Mouse (Mus musculus) neural tube, embryonic 14.5 days (tissue): Measurements from ENCODE around the gene Shb. TPM values are rescaled to one million over a fixed set of nuclear protein-coding genes. Genes with fewer than 3 reads are reported as not detected.

Experiments
- ATAC-seq: fragments of 200-750 bp; cut with Nextera tagmentation; 2 replicates; pipeline ENCODE4 v1.8.0; 2017; ENCODE audit warnings: low read depth, mild to moderate bottlenecking, moderate TSS enrichment, moderate library complexity
- H3K27ac ChIP-seq: fragments of 300-500 bp; sonication (generic); 2 replicates; pipeline ENCODE4 v1.5.1; 2014; ENCODE audit warnings: low read depth, mild to moderate bottlenecking, control low read depth, low read length, moderate library complexity, mixed read lengths
- H3K27me3 ChIP-seq: fragments of 300-500 bp; sonication (generic); 2 replicates; pipeline ENCODE4 v1.6.1; 2014; ENCODE audit warnings: low read length; ENCODE audit not compliant: control insufficient read depth, insufficient read depth
- H3K36me3 ChIP-seq: fragments of 300-500 bp; sonication (generic); 2 replicates; pipeline ENCODE4 v1.6.1; 2014; ENCODE audit warnings: low read length, mixed read lengths; ENCODE audit not compliant: control insufficient read depth, insufficient read depth
- H3K4me1 ChIP-seq: fragments of 300-500 bp; sonication (generic); 2 replicates; pipeline ENCODE4 v1.6.1; 2014; ENCODE audit warnings: low read length; ENCODE audit not compliant: control insufficient read depth, insufficient read depth
- H3K4me2 ChIP-seq: fragments of 300-500 bp; sonication (generic); 2 replicates; pipeline ENCODE4 v1.6.1; 2014; ENCODE audit warnings: mild to moderate bottlenecking, low read depth, low read length, control low read depth
- H3K4me3 ChIP-seq: fragments of 300-500 bp; sonication (generic); 2 replicates; pipeline ENCODE4 v1.5.1; 2014; ENCODE audit warnings: low read depth, low read length, control low read depth, mixed read lengths
- H3K9ac ChIP-seq: fragments of 300-500 bp; sonication (generic); replicated peaks from 2 replicates; pipeline ENCODE4 v1.6.1; 2014; ENCODE audit warnings: low read depth, mild to moderate bottlenecking, control low read depth, low read length, mixed read lengths
- H3K9me3 ChIP-seq: fragments of 300-500 bp; sonication (generic); 2 replicates; pipeline ENCODE4 v1.6.1; 2016; ENCODE audit warnings: low read length; ENCODE audit not compliant: control insufficient read depth
- WGBS: fragments of 180-500 bp; shearing (Covaris S2); extraction: QIAGEN DNeasy Blood & Tissue Kit; methylation state at CpG from one replicate; pipeline ENCODE4 v1.1.7; 2014; 5-methylcytosine and 5-hydroxymethylcytosine counted together
- polyA plus RNA-seq: library from polyadenylated mRNA; unstranded; fragments of >200 nt; fragmentation: Nextera tagmentation; extraction: Ambion mirVana; gene quantifications from 2 replicates; pipeline ENCODE4 v1.2.1, GENCODE M21; 2014

Shb gene
- polyA plus RNA-seq, 1 experiment from 2014 or later = 6.2 TPM

GRCm38 (mm10) chr4:45510163-45510562 lies 22.1 kb downstream of the Shb start:
- ATAC-seq = peak; percentile 78
- H3K4me2 ChIP-seq = no peak overlapping the region
- H3K9me3 ChIP-seq = no peaks in the 10 kb centered on the region
- no peaks in the 10 kb centered on the region for H3K36me3 ChIP-seq
- H3K27ac ChIP-seq = no peak overlapping the region
- H3K4me3 ChIP-seq = no peak overlapping the region
- H3K9ac ChIP-seq = no peak overlapping the region
- H3K27me3 ChIP-seq = no peaks in the 10 kb centered on the region
- 20% methylated on average over 6 of the region's 6 CpGs for WGBS
- peaks cover 35% of the 10 kb centered on the region for H3K4me1 ChIP-seq

- Histone ChIP-seq H3K4me2 (no peak overlapping the region), H3K27me3 (no peaks in the 10 kb centered on the region), H3K27ac (no peak overlapping the region), H3K4me1 (peaks cover 31% of the 10 kb centered on the region), H3K4me3 (no peak overlapping the region), H3K9ac (no peak overlapping the region), H3K36me3 (no peaks in the 10 kb centered on the region), H3K9me3 (no peaks in the 10 kb centered on the region)
- 86% methylated on average over 4 of the region's 4 CpGs for WGBS
- no peak for ATAC-seq
These were observed 22.9 kb downstream of the Shb start for GRCm38 (mm10) chr4:45509416-45509815.

- Histone ChIP-seq H3K9ac (no peak overlapping the region), H3K4me2 (no peak overlapping the region), H3K27ac (peak overlapping the region; percentile 69), H3K36me3 (no peaks in the 10 kb centered on the region), H3K9me3 (no peaks in the 10 kb centered on the region), H3K27me3 (no peaks in the 10 kb centered on the region), H3K4me1 (peaks cover 23% of the 10 kb centered on the region), H3K4me3 (no peak overlapping the region)
- no peak for ATAC-seq
- 40% methylated on average over 6 of the region's 6 CpGs for WGBS
These were observed 23.8 kb downstream of the Shb start for GRCm38 (mm10) chr4:45508469-45508868.

- peaks cover 21% of the 10 kb centered on the region for H3K4me1 ChIP-seq
- H3K9me3 ChIP-seq = no peaks in the 10 kb centered on the region
- H3K4me3 ChIP-seq = no peak overlapping the region
- no peaks in the 10 kb centered on the region for H3K36me3 ChIP-seq
- no peak overlapping the region for H3K27ac ChIP-seq
- H3K9ac ChIP-seq = no peak overlapping the region
- no peaks in the 10 kb centered on the region for H3K27me3 ChIP-seq
- no peak for ATAC-seq
- no peak overlapping the region for H3K4me2 ChIP-seq
- WGBS = 92% methylated on average over 1 of the region's 1 CpGs
These were observed 24.8 kb downstream of the Shb start for GRCm38 (mm10) chr4:45507476-45507875.

DNA sequence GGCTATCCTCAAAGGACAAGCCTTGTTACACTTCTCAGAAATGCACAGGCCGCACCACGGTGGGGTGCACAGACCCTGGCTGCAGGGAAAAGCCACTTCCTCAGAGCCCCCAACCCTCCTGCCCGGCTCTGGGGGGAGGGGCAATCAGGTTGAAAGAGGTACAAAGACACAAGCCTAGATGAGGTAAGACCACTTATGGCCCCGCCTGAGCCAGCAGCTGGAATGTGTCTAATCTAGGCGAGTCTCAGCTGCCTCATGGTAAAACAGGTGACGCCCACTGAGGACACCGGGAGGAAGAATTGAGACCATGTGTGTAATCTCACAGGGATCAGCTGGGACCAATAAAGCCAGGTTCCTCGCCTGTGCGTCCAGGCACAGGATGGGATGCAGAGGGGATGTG lies 25.2 kb downstream of the Shb start:
- 44% methylated on average over 9 of the region's 9 CpGs for WGBS
- H3K9me3 ChIP-seq = no peaks in the 10 kb centered on the region
- peaks cover 21% of the 10 kb centered on the region for H3K4me1 ChIP-seq
- no peaks in the 10 kb centered on the region for H3K36me3 ChIP-seq
- H3K27me3 ChIP-seq = no peaks in the 10 kb centered on the region
- ATAC-seq = no peak
- H3K27ac ChIP-seq = no peak overlapping the region
- no peak overlapping the region for H3K4me3 ChIP-seq
- H3K4me2 ChIP-seq = no peak overlapping the region
- H3K9ac ChIP-seq = no peak overlapping the region

DNA sequence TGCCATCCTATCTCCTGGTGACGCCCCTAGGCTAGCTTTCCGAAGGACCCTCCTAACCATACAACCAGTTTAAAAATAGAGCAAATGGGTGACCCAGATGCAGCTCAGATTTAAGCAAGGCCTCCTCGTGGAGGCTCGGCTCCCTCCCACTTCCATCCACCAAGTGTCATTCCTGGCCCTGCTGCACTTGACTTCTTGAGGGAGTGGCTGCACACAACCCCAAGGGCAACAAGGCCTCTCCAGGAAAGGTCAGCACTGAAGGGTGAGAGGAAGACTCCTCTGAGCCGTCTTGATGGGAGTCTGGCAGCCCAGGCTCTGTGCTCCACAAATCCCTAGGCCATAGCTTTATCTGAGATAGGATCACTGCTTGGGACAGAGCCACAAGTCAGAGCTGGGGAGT lies 25.7 kb downstream of the Shb start:
- H3K4me3 ChIP-seq = no peak overlapping the region
- no peaks in the 10 kb centered on the region for H3K27me3 ChIP-seq
- WGBS = 53% methylated on average over 5 of the region's 5 CpGs
- H3K9ac ChIP-seq = no peak overlapping the region
- H3K27ac ChIP-seq = no peak overlapping the region
- no peak for ATAC-seq
- H3K4me2 ChIP-seq = no peak overlapping the region
- H3K4me1 ChIP-seq = peaks cover 21% of the 10 kb centered on the region
- no peaks in the 10 kb centered on the region for H3K36me3 ChIP-seq
- H3K9me3 ChIP-seq = no peaks in the 10 kb centered on the region

GRCm38 (mm10) chr4:45505671-45506070 lies 26.6 kb downstream of the Shb start:
- Histone ChIP-seq H3K9ac (no peak overlapping the region), H3K9me3 (no peaks in the 10 kb centered on the region), H3K4me3 (no peak overlapping the region), H3K27me3 (no peaks in the 10 kb centered on the region), H3K4me2 (no peak overlapping the region), H3K4me1 (peaks cover 21% of the 10 kb centered on the region), H3K36me3 (no peaks in the 10 kb centered on the region), H3K27ac (no peak overlapping the region)
- WGBS = 86% methylated on average over 2 of the region's 2 CpGs
- ATAC-seq = no peak

DNA sequence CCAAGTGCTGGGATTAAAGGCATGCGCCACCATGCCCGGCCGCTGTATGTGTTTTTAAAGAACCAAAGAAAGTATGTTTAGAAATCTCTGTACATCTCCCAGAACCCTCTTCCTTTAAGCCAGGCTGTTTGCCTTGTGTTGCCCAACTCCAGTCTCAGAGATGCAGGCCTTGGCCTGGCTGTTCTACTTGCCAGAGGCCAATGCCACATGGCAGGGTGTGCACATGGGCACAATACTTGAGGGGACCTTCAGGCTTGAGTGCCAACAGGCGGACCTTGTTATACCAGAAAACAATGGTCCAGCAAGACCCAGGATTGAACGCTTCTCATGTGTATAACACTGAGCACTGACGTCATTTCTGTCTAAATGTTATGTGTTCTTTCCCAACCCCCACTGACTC lies 27.1 kb downstream of the Shb start:
- ATAC-seq = no peak
- H3K27ac ChIP-seq = no peak overlapping the region
- peaks cover 21% of the 10 kb centered on the region for H3K4me1 ChIP-seq
- no peak overlapping the region for H3K4me3 ChIP-seq
- H3K9me3 ChIP-seq = no peaks in the 10 kb centered on the region
- H3K27me3 ChIP-seq = no peaks in the 10 kb centered on the region
- no peak overlapping the region for H3K4me2 ChIP-seq
- H3K36me3 ChIP-seq = no peaks in the 10 kb centered on the region
- no peak overlapping the region for H3K9ac ChIP-seq
- WGBS = 94% methylated on average over 6 of the region's 6 CpGs

DNA sequence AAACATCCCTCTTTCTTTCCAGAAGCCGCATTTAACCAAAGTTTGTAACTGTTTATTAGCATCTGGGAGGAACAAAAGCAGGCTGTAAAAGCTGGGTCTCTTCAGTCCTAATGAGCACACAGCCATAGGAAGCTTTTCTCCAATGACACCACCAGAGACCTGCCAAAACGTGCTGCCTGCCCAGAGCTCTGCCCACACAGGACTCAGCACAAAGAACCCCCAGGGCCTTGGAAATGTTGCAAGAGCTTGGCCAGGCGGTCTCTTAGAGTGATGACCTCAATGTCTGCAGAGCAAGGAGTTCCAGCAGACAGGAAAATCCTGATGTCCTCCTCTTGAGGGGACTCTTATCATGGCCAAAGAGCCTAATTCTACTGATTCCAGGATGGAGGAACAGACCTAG lies 28.5 kb downstream of the Shb start:
- H3K4me3 ChIP-seq = no peak overlapping the region
- peaks cover 24% of the 10 kb centered on the region for H3K4me1 ChIP-seq
- H3K27ac ChIP-seq = no peak overlapping the region
- H3K9me3 ChIP-seq = no peaks in the 10 kb centered on the region
- ATAC-seq = no peak
- no peaks in the 10 kb centered on the region for H3K27me3 ChIP-seq
- no peak overlapping the region for H3K9ac ChIP-seq
- no peaks in the 10 kb centered on the region for H3K36me3 ChIP-seq
- H3K4me2 ChIP-seq = no peak overlapping the region
- 18% methylated on average over 3 of the region's 3 CpGs for WGBS

DNA sequence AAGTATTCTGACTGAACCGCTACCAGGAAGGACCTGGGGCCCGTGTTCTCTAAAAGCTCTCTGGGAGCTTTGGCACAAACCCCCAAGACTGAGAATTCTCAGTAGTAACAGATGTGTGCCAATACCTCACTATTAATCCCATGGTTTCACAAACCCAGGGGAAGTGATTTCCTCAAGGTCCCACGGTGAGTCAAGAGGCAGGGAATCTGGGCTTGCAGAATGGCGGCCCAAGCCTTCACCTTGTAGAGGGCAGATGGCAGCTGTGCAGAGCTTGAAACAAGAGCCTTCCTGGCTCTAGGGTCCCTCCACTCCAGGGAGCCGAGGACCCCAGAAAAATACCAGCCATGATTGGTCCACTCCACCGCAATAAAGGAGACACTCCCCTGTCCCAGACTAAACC lies 28.9 kb downstream of the Shb start:
- no peak overlapping the region for H3K4me3 ChIP-seq
- H3K36me3 ChIP-seq = no peaks in the 10 kb centered on the region
- H3K9me3 ChIP-seq = no peaks in the 10 kb centered on the region
- H3K4me2 ChIP-seq = no peak overlapping the region
- no peaks in the 10 kb centered on the region for H3K27me3 ChIP-seq
- no peak overlapping the region for H3K27ac ChIP-seq
- 49% methylated on average over 6 of the region's 6 CpGs for WGBS
- H3K4me1 ChIP-seq = peaks cover 25% of the 10 kb centered on the region
- H3K9ac ChIP-seq = no peak overlapping the region
- ATAC-seq = no peak
